Mouse (Mus musculus) MEL (cell line): ENCODE data around the gene Rab31. TPM values are rescaled to one million over a fixed set of nuclear protein-coding genes. Genes with fewer than 3 reads are reported as not detected.

Experiments used
- DNase-seq: peaks from one replicate; pipeline ENCODE4 v3.0.0; 2011; ENCODE audit warnings: low read depth, low spot score
- H3K27ac ChIP-seq: 2 replicates; pipeline ENCODE4 v1.5.1; 2012; ENCODE audit warnings: low read depth, mild to moderate bottlenecking, control low read depth, low read length, moderate library complexity; ENCODE audit not compliant: control insufficient read depth
- H3K27me3 ChIP-seq, 2 experiments: fragments of 150-350 bp in 1 of 2; sonication (generic) in 1 of 2; 2 replicates each; pipeline ENCODE4 v1.6.1; 2012; ENCODE audit warnings: low read length in 2 of 2, mild to moderate bottlenecking in 2 of 2, improper control_type of control experiment in 1 of 2, moderate library complexity in 1 of 2; ENCODE audit not compliant: insufficient read depth in 2 of 2, control insufficient read depth in 1 of 2
- H3K36me3 ChIP-seq, 2 experiments: 2 replicates each; pipeline ENCODE4 v1.6.1; 2012 to 2014; ENCODE audit warnings: low read length in 2 of 2, improper control_type of control experiment in 1 of 2, inconsistent platforms in 1 of 2, mild to moderate bottlenecking in 1 of 2; ENCODE audit not compliant: insufficient read depth in 2 of 2, control insufficient read depth in 1 of 2
- H3K4me1 ChIP-seq, 2 experiments: fragments of 150-350 bp in 1 of 2; sonication (generic) in 1 of 2; 2 replicates each; pipeline ENCODE4 v1.6.1; 2012; ENCODE audit warnings: low read length in 2 of 2, improper control_type of control experiment in 1 of 2, mild to moderate bottlenecking in 1 of 2; ENCODE audit not compliant: insufficient read depth in 2 of 2, control insufficient read depth in 1 of 2
- H3K4me3 ChIP-seq, 2 experiments: fragments of 150-350 bp in 1 of 2; sonication (generic) in 1 of 2; 2 replicates each; pipeline ENCODE4 v1.5.1; 2012; ENCODE audit warnings: low read depth in 2 of 2, low read length in 2 of 2, mild to moderate bottlenecking in 2 of 2, moderate library complexity in 2 of 2, control low read depth in 1 of 2, improper control_type of control experiment in 1 of 2; ENCODE audit not compliant: control insufficient read depth in 1 of 2, insufficient read depth in 1 of 2
- H3K79me2 ChIP-seq: 2 replicates; pipeline ENCODE4 v1.6.1; 2012; ENCODE audit warnings: mild to moderate bottlenecking, low read length, moderate library complexity; ENCODE audit not compliant: control insufficient read depth, poor library complexity, insufficient read depth
- H3K9ac ChIP-seq: 2 replicates; pipeline ENCODE4 v1.6.1; 2012; ENCODE audit warnings: low read depth, mild to moderate bottlenecking, control low read depth, low read length, moderate library complexity; ENCODE audit not compliant: control insufficient read depth, poor library complexity, severe bottlenecking
- H3K9me3 ChIP-seq: fragments of 150-350 bp; sonication (generic); replicated peaks from 2 replicates; pipeline ENCODE4 v1.6.1; 2012; ENCODE audit warnings: mild to moderate bottlenecking, low read length, improper control_type of control experiment, moderate library complexity; ENCODE audit not compliant: insufficient read depth
- BHLHE40 ChIP-seq: IDR thresholded peaks from 2 replicates; pipeline ENCODE4 v1.6.1; 2012; ENCODE audit warnings: low read depth, mild to moderate bottlenecking, inconsistent platforms, low read length, improper control_type of control experiment, borderline replicate concordance
- CHD1 ChIP-seq: IDR thresholded peaks from 2 replicates; pipeline ENCODE4 v1.6.1; 2012; ENCODE audit warnings: low read depth, mild to moderate bottlenecking, inconsistent platforms, low read length, improper control_type of control experiment
- ETS1 ChIP-seq: IDR thresholded peaks from 2 replicates; pipeline ENCODE4 v1.6.1; 2012; ENCODE audit warnings: low read depth, mild to moderate bottlenecking, inconsistent platforms, low read length, improper control_type of control experiment, moderate library complexity
- HCFC1 ChIP-seq: IDR thresholded peaks from 2 replicates; pipeline ENCODE4 v1.6.1; 2012; ENCODE audit warnings: low read depth, mild to moderate bottlenecking, inconsistent platforms, low read length, improper control_type of control experiment, moderate library complexity
- KAT2A ChIP-seq: conservative IDR thresholded peaks from 2 replicates; pipeline ENCODE4 v1.6.1; 2012; ENCODE audit warnings: low read depth, low read length, improper control_type of control experiment, inconsistent platforms
- MXI1 ChIP-seq: IDR thresholded peaks from 2 replicates; pipeline ENCODE4 v1.6.1; 2011; ENCODE audit warnings: mild to moderate bottlenecking, low read depth, low read length, improper control_type of control experiment
- NELFE ChIP-seq: IDR thresholded peaks from 2 replicates; pipeline ENCODE4 v1.6.1; 2011; ENCODE audit warnings: low read depth, low read length, improper control_type of control experiment
- POLR2AphosphoS2 ChIP-seq: IDR thresholded peaks from 2 replicates; pipeline ENCODE4 v1.6.1; 2011; ENCODE audit warnings: low read length, improper control_type of control experiment
- POLR2AphosphoS5 ChIP-seq: IDR thresholded peaks from 2 replicates; pipeline ENCODE4 v1.6.1; 2012; ENCODE audit warnings: low read depth, borderline replicate concordance, mild to moderate bottlenecking, inconsistent platforms, low read length, moderate library complexity, mixed read lengths
- TBP ChIP-seq: IDR thresholded peaks from 2 replicates; pipeline ENCODE4 v1.8.0; 2011; ENCODE audit warnings: low read depth, low read length, improper control_type of control experiment
- USF1 ChIP-seq: IDR thresholded peaks from 2 replicates; pipeline ENCODE4 v1.6.1; 2014; ENCODE audit warnings: low read depth, mild to moderate bottlenecking, inconsistent platforms, low read length, improper control_type of control experiment, moderate library complexity
- ZNF384 ChIP-seq: IDR thresholded peaks from 2 replicates; pipeline ENCODE4 v1.6.1; 2012; ENCODE audit warnings: low read depth, mild to moderate bottlenecking, inconsistent platforms, low read length, improper control_type of control experiment
- polyA plus RNA-seq, 2 experiments: library from polyadenylated mRNA; stranded (reverse) in 1 of 2; unstranded in 1 of 2; fragments of >175 nt in 1 of 2; fragments of >200 nt in 1 of 2; gene quantifications; 2 replicates each; pipeline versions ENCODE4 v1.2.1 to v1.2.4; 2012; ENCODE audit warnings: low replicate concordance in 2 of 2, low read depth in 1 of 2; ENCODE audit not compliant: insufficient read length in 2 of 2, insufficient read depth in 1 of 2, missing spikeins in 1 of 2
- total RNA-seq: library from RNA; depleted of rRNA; stranded (reverse); fragments of 300-350 nt; gene quantifications from 2 replicates; pipeline ENCODE4 v1.2.3, GENCODE M21; 2012

Gene Rab31
- total and polyA plus RNA-seq, 3 experiments, result 23.6 to 25.7 TPM; not detected in 1

DNA sequence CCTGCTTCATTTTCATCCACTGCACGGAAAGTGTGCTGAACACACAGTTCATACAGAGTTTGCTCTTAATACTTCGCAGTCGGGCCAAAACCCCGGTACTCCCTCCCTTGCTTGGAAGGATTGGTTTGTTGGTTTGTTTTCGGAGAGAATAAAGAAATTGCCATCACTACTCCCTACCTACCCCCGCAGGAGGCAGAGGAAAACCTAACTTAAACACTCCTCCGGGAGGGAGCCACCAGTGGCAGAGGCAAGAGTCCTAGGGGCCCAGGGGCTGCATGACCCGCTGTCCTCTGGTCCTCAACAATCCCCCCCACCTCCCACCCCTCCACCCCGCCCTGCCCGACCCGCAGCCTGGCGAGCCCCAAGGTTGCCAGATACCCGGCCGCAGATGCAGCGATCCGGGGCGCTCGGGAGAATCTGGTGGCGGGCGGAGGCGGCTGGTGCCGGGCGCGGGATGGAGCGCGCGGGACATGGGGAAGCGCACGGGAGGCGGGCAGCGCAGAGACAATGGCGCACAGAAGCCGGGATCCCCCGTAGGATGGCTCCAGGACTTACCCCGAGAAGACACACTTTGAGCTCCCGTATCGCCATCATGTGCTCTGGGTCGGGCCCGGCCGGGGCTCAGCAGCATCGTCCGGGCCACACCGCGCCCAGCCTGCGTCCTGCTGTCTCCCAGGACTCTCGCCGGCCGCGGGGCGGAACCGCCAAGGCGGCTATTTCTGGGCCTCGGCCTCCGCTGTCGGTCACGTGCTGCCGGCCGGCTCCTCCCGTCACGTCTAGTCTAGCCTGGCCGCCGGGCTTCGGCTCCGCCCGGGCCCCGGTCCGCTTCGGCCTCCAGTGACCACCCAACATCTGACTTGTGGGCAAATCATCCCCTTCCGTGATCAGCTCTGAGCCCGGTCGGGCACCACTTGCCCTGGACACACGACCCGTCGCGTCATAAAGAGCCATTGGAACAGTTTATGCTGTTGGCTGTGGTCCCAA lies at the start of gene Rab31 (continued):
- TF ChIP-seq CHD1 (no peak), POLR2AphosphoS2 (no peak), ZNF384 (no peak), TBP (no peak), KAT2A (no peak; the same call in 1 of the 2 replicates), USF1 (peak; percentile 95)
- TF ChIP-seq, all 39 proteins: peak for 12

DNA sequence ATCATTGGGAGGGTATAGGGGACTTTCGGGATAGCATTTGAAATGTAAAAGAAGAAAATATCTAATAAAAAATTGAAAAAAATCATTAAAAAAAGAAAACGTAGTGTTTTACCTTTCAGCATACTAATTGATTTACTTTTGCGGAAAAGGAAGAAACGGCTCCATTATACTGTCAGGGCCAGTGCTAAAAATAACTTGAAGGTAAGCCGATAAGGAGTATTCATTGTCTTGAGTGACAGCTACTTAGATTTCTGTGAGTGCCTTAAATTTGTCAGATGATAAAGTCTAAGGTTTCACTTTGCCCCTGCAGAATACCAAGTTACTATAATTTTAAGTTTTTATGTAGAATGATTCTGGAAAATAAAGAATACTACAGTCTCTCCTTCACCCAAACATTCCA lies 47.6 kb upstream of the Rab31 start:
- Histone ChIP-seq H3K4me1 (no peaks in the 10 kb centered on the region), H3K27me3 (no peaks in the 10 kb centered on the region), H3K79me2 (0 out of 2 replicates have a peak, but pooled peaks cover 2% of the 10 kb centered on the region), H3K9me3 (no peaks in the 10 kb centered on the region), H3K27ac (no peak overlapping the region), H3K4me3 (no peak overlapping the region), H3K9ac (no peak overlapping the region), H3K36me3 (peaks cover 0 to 23% of the 10 kb centered on the region in 2 experiments)
- DNase-seq, result no peak
- TF ChIP-seq NELFE (no peak), HCFC1 (no peak), POLR2AphosphoS2 (no peak), BHLHE40 (no peak), POLR2AphosphoS5 (no peak), ETS1 (no peak)

DNA sequence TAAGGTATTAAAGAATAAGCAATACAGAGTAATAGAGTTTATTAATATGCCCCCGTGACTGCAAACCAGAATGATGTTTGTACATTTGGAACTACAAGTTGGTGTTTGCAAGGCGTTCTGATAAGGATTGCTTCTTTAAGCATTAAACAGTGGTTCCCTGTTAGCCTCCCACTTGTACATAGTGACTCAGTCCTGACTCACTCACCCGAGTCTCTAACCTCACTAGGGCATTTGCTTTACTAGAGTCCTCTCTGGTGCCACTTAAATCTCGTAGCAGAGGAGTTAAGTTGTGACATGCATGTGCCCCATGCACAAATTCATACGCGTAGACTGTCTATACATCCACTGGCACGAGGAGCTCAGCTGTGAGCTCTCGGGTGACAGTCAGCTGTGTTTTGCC lies 41.2 kb upstream of the Rab31 start:
- H3K4me1 ChIP-seq, result no peaks in the 10 kb centered on the region
- no peaks in the 10 kb centered on the region for H3K9me3 ChIP-seq
- no peak overlapping the region for H3K9ac ChIP-seq
- no peak overlapping the region for H3K4me3 ChIP-seq
- no peak for TF ChIP-seq HCFC1
- no peak for TF ChIP-seq MXI1
- H3K27ac ChIP-seq, result no peak overlapping the region
- DNase-seq, result no peak
- 0 out of 2 replicates have a peak, but pooled peaks cover 2% of the 10 kb centered on the region for H3K79me2 ChIP-seq
- no peaks in the 10 kb centered on the region for H3K27me3 ChIP-seq
- H3K36me3 ChIP-seq, result peaks cover 0 to 22% of the 10 kb centered on the region in 2 experiments; a peak in 2 of 4 replicates
